Mouse (Mus musculus) neural tube, embryonic 14.5 days (tissue): ENCODE measurements around the gene Sik3. TPM values are rescaled to one million over a fixed set of nuclear protein-coding genes. Genes with fewer than 3 reads are reported as not detected.

Source experiments
- ATAC-seq: fragments of 200-750 bp; cut with Nextera tagmentation; 2 replicates; pipeline ENCODE4 v1.8.0; 2017; ENCODE audit warnings: low read depth, mild to moderate bottlenecking, moderate TSS enrichment, moderate library complexity
- H3K27ac ChIP-seq: fragments of 300-500 bp; sonication (generic); 2 replicates; pipeline ENCODE4 v1.5.1; 2014; ENCODE audit warnings: low read depth, mild to moderate bottlenecking, control low read depth, low read length, moderate library complexity, mixed read lengths
- H3K27me3 ChIP-seq: fragments of 300-500 bp; sonication (generic); 2 replicates; pipeline ENCODE4 v1.6.1; 2014; ENCODE audit warnings: low read length; ENCODE audit not compliant: control insufficient read depth, insufficient read depth
- H3K36me3 ChIP-seq: fragments of 300-500 bp; sonication (generic); 2 replicates; pipeline ENCODE4 v1.6.1; 2014; ENCODE audit warnings: low read length, mixed read lengths; ENCODE audit not compliant: control insufficient read depth, insufficient read depth
- H3K4me1 ChIP-seq: fragments of 300-500 bp; sonication (generic); 2 replicates; pipeline ENCODE4 v1.6.1; 2014; ENCODE audit warnings: low read length; ENCODE audit not compliant: control insufficient read depth, insufficient read depth
- H3K4me2 ChIP-seq: fragments of 300-500 bp; sonication (generic); 2 replicates; pipeline ENCODE4 v1.6.1; 2014; ENCODE audit warnings: mild to moderate bottlenecking, low read depth, low read length, control low read depth
- H3K4me3 ChIP-seq: fragments of 300-500 bp; sonication (generic); 2 replicates; pipeline ENCODE4 v1.5.1; 2014; ENCODE audit warnings: low read depth, low read length, control low read depth, mixed read lengths
- H3K9ac ChIP-seq: fragments of 300-500 bp; sonication (generic); replicated peaks from 2 replicates; pipeline ENCODE4 v1.6.1; 2014; ENCODE audit warnings: low read depth, mild to moderate bottlenecking, control low read depth, low read length, mixed read lengths
- H3K9me3 ChIP-seq: fragments of 300-500 bp; sonication (generic); 2 replicates; pipeline ENCODE4 v1.6.1; 2016; ENCODE audit warnings: low read length; ENCODE audit not compliant: control insufficient read depth
- WGBS: fragments of 180-500 bp; shearing (Covaris S2); extraction: QIAGEN DNeasy Blood & Tissue Kit; methylation state at CpG from one replicate; pipeline ENCODE4 v1.1.7; 2014; 5-methylcytosine and 5-hydroxymethylcytosine counted together
- polyA plus RNA-seq: library from polyadenylated mRNA; unstranded; fragments of >200 nt; fragmentation: Nextera tagmentation; extraction: Ambion mirVana; gene quantifications from 2 replicates; pipeline ENCODE4 v1.2.1, GENCODE M21; 2014

Sik3 gene
- polyA plus RNA-seq, 1 experiment from 2014 or later, result 10.5 TPM

- H3K36me3 ChIP-seq, result no peaks in the 10 kb centered on the region
- H3K4me2 ChIP-seq, result no peak overlapping the region
- no peak for ATAC-seq
- 81% methylated on average over 1 of the region's 1 CpGs for WGBS
- no peaks in the 10 kb centered on the region for H3K27me3 ChIP-seq
- no peak overlapping the region for H3K27ac ChIP-seq
- H3K4me3 ChIP-seq, result no peak overlapping the region
- no peak overlapping the region for H3K9ac ChIP-seq
- H3K9me3 ChIP-seq, result no peaks in the 10 kb centered on the region
- 0 out of 2 replicates have a peak, but pooled peaks cover 3% of the 10 kb centered on the region for H3K4me1 ChIP-seq
Observed at GRCm38 (mm10) chr9:46142031-46142430, 129.4 kb downstream of the Sik3 start.

GRCm38 (mm10) chr9:46142492-46142891 is 129.9 kb downstream of the Sik3 start:
- no peaks in the 10 kb centered on the region for H3K36me3 ChIP-seq
- H3K9me3 ChIP-seq, result no peaks in the 10 kb centered on the region
- H3K27ac ChIP-seq, result no peak overlapping the region
- no peaks in the 10 kb centered on the region for H3K27me3 ChIP-seq
- 100% methylated on average over 1 of the region's 1 CpGs for WGBS
- no peak for ATAC-seq
- H3K4me3 ChIP-seq, result no peak overlapping the region
- 0 out of 2 replicates have a peak, but pooled peaks cover 3% of the 10 kb centered on the region for H3K4me1 ChIP-seq
- no peak overlapping the region for H3K9ac ChIP-seq
- H3K4me2 ChIP-seq, result no peak overlapping the region

GRCm38 (mm10) chr9:46144976-46145375 is 132.4 kb downstream of the Sik3 start:
- no peaks in the 10 kb centered on the region for H3K9me3 ChIP-seq
- no peak overlapping the region for H3K27ac ChIP-seq
- 89% methylated on average over 6 of the region's 6 CpGs for WGBS
- H3K4me2 ChIP-seq, result no peak overlapping the region
- no peak overlapping the region for H3K4me3 ChIP-seq
- H3K27me3 ChIP-seq, result no peaks in the 10 kb centered on the region
- no peaks in the 10 kb centered on the region for H3K4me1 ChIP-seq
- no peaks in the 10 kb centered on the region for H3K36me3 ChIP-seq
- no peak for ATAC-seq
- no peak overlapping the region for H3K9ac ChIP-seq

GRCm38 (mm10) chr9:46146437-46146836 is 133.8 kb downstream of the Sik3 start:
- no peaks in the 10 kb centered on the region for H3K36me3 ChIP-seq
- no peaks in the 10 kb centered on the region for H3K27me3 ChIP-seq
- WGBS, result 58% methylated on average over 3 of the region's 3 CpGs
- no peak for ATAC-seq
- H3K4me3 ChIP-seq, result no peak overlapping the region
- H3K4me1 ChIP-seq, result 0 out of 2 replicates have a peak, but pooled peaks cover under 1% of the 10 kb centered on the region
- H3K9ac ChIP-seq, result no peak overlapping the region
- no peak overlapping the region for H3K4me2 ChIP-seq
- no peak overlapping the region for H3K27ac ChIP-seq
- H3K9me3 ChIP-seq, result no peaks in the 10 kb centered on the region

GRCm38 (mm10) chr9:46148723-46149122 is 136.1 kb downstream of the Sik3 start:
- Histone ChIP-seq H3K4me1 (0 out of 2 replicates have a peak, but pooled peaks cover 3% of the 10 kb centered on the region), H3K4me3 (no peak overlapping the region), H3K27ac (no peak overlapping the region), H3K36me3 (no peaks in the 10 kb centered on the region), H3K9me3 (no peaks in the 10 kb centered on the region), H3K4me2 (no peak overlapping the region), H3K9ac (no peak overlapping the region), H3K27me3 (no peaks in the 10 kb centered on the region)
- 90% methylated on average over 4 of the region's 4 CpGs for WGBS
- no peak for ATAC-seq

- WGBS, result 89% methylated on average over 5 of the region's 5 CpGs
Observed at GRCm38 (mm10) chr9:46149392-46149791, 136.8 kb downstream of the Sik3 start.

GRCm38 (mm10) chr9:46150116-46150515 is 137.5 kb downstream of the Sik3 start:
- Histone ChIP-seq H3K9me3 (no peaks in the 10 kb centered on the region), H3K27me3 (no peaks in the 10 kb centered on the region), H3K27ac (no peak overlapping the region), H3K9ac (no peak overlapping the region), H3K36me3 (no peaks in the 10 kb centered on the region), H3K4me2 (no peak overlapping the region), H3K4me1 (0 out of 2 replicates have a peak, but pooled peaks cover 3% of the 10 kb centered on the region), H3K4me3 (no peak overlapping the region)
- WGBS, result 72% methylated on average over 7 of the region's 7 CpGs
- no peak for ATAC-seq

More at GRCm38 (mm10) chr9:46149392-46149791, 136.8 kb downstream of the Sik3 start:
- no peak overlapping the region for H3K4me2 ChIP-seq
- H3K27me3 ChIP-seq, result no peaks in the 10 kb centered on the region
- no peaks in the 10 kb centered on the region for H3K9me3 ChIP-seq
- no peak for ATAC-seq
- H3K4me1 ChIP-seq, result 0 out of 2 replicates have a peak, but pooled peaks cover 3% of the 10 kb centered on the region
- no peaks in the 10 kb centered on the region for H3K36me3 ChIP-seq
- H3K27ac ChIP-seq, result no peak overlapping the region
- H3K4me3 ChIP-seq, result no peak overlapping the region
- H3K9ac ChIP-seq, result no peak overlapping the region

GRCm38 (mm10) chr9:46150890-46151703 is 138.5 kb downstream of the Sik3 start:
- Histone ChIP-seq H3K4me1 (0 out of 2 replicates have a peak, but pooled peaks cover 3% of the 10 kb centered on the region), H3K27ac (no peak overlapping the region), H3K9ac (no peak overlapping the region), H3K9me3 (no peaks in the 10 kb centered on the region), H3K27me3 (no peaks in the 10 kb centered on the region), H3K4me2 (no peak overlapping the region), H3K4me3 (no peak overlapping the region), H3K36me3 (no peaks in the 10 kb centered on the region)
- WGBS, result 88% methylated on average over 2 of the region's 2 CpGs
- ATAC-seq, result no peak

- no peak overlapping the region for H3K9ac ChIP-seq
- no peak overlapping the region for H3K4me3 ChIP-seq
- no peak overlapping the region for H3K27ac ChIP-seq
- H3K27me3 ChIP-seq, result no peaks in the 10 kb centered on the region
- 79% methylated on average over 6 of the region's 6 CpGs for WGBS
- ATAC-seq, result no peak
- no peak overlapping the region for H3K4me2 ChIP-seq
- H3K4me1 ChIP-seq, result 0 out of 2 replicates have a peak, but pooled peaks cover 3% of the 10 kb centered on the region
- H3K36me3 ChIP-seq, result no peaks in the 10 kb centered on the region
- H3K9me3 ChIP-seq, result no peaks in the 10 kb centered on the region
Observed at GRCm38 (mm10) chr9:46151704-46152040, 139.1 kb downstream of the Sik3 start.
